ENCODE assay signal across 23 mouse cellular contexts in genomic region chr11:75536255-75537024, GRCm38 (mm10). TPM values are rescaled to one million over a fixed set of nuclear protein-coding genes. Genes with fewer than 3 reads are reported as not detected.
DNase-seq lines count a peak whose midpoint lies in the region; ATAC-seq and TF ChIP-seq lines count a peak whose summit lies in the region.
"Had no signal": no experiment of that assay in that cellular context is flagged by ENCODE, and none has a peak within 500 bp of the region (broad histone marks: within the 10 kb centered on the region; RNA-seq: fewer than 3 reads in every experiment).

No protein-coding gene starts in this region.

- no peak overlapping the region for H3K4me3 ChIP-seq in lung, postnatal 0 days (ENCODE audit: low read depth, low read length)
- H3K4me3 ChIP-seq in embryonic facial prominence, embryonic 10.5 days: no peak overlapping the region
- H3K4me3 ChIP-seq: embryonic facial prominence, embryonic 13.5 days; erythroblast, embryonic 14.5 days; forebrain, embryonic 13.5 days had no signal

- TF ChIP-seq CTCF in lung, postnatal 0 days (IDR thresholded peaks at IDR 0.05): no peak

- H3K9me3 ChIP-seq in lung, postnatal 0 days (ENCODE audit: low read length): no peaks in the 10 kb centered on the region
- H3K9me3 ChIP-seq in embryonic facial prominence, embryonic 10.5 days: no peaks in the 10 kb centered on the region
- H3K9me3 ChIP-seq: embryonic facial prominence, embryonic 13.5 days; forebrain, embryonic 13.5 days had no signal

- H3K27me3 ChIP-seq in lung, postnatal 0 days (replicated peaks; ENCODE audit: insufficient read depth, low read length): no peaks in the 10 kb centered on the region
- peaks cover 12% of the 10 kb centered on the region; the same call in 1 of the 2 replicates for H3K27me3 ChIP-seq in embryonic facial prominence, embryonic 10.5 days (replicated peaks; ENCODE audit: low read depth, poor library complexity, severe bottlenecking)
- H3K27me3 ChIP-seq: forebrain, embryonic 13.5 days had no signal

- peak; percentile 88 for DNase-seq in heart, adult 11 months
- no peak for DNase-seq in heart, postnatal 25 days (ENCODE audit: low spot score)
- DNase-seq in lung, postnatal 0 days (ENCODE audit: low spot score): no peak
- no peak for DNase-seq in lung, postnatal 36 days
- DNase-seq in thymus, postnatal 25 days: peak; percentile 35
- DNase-seq in thymus, adult 18-20 months: no peak
- no peak for DNase-seq in embryonic facial prominence, embryonic 10.5 days (ENCODE audit: low spot score)
- DNase-seq: adrenal gland, adult 8-10 months; heart, postnatal 14 days; kidney, adult 8-10 months; kidney, postnatal 10 days; layer of hippocampus, postnatal 36 days; lung, adult 18-20 months; lung, postnatal 14 days had no signal

- H3K36me3 ChIP-seq in lung, postnatal 0 days (ENCODE audit: insufficient read depth, low read length): no peaks in the 10 kb centered on the region
- H3K36me3 ChIP-seq in embryonic facial prominence, embryonic 10.5 days (replicated peaks): no peaks in the 10 kb centered on the region
- H3K36me3 ChIP-seq: embryonic facial prominence, embryonic 13.5 days had no signal

- no peak for TF ChIP-seq EP300 in lung, postnatal 0 days (IDR thresholded peaks at IDR 0.05)

- H3K9ac ChIP-seq in lung, postnatal 0 days (replicated peaks; ENCODE audit: low read depth): no peak overlapping the region
- H3K9ac ChIP-seq: embryonic facial prominence, embryonic 13.5 days; forebrain, embryonic 13.5 days; hindbrain, embryonic 14.5 days had no signal

- 0 out of 2 replicates have a peak overlapping the region, but pooled peaks have one; percentile 79 for H3K27ac ChIP-seq in lung, postnatal 0 days (ENCODE audit: low read length)
- H3K27ac ChIP-seq in embryonic facial prominence, embryonic 10.5 days (replicated peaks): no peak overlapping the region
- H3K27ac ChIP-seq: embryonic facial prominence, embryonic 13.5 days; forebrain, embryonic 13.5 days had no signal

- intact Hi-C loops in heart, postnatal 25 days (cut with DNase I): no loop called here

- WGBS in lung, postnatal 0 days: 86% methylated on average over 12 of the region's 12 CpGs
- 92% methylated on average over 12 of the region's 12 CpGs for WGBS in embryonic facial prominence, embryonic 10.5 days

- H3K4me1 ChIP-seq in lung, postnatal 0 days (ENCODE audit: insufficient read depth, low read depth, low read length): peaks cover 25% of the 10 kb centered on the region
- H3K4me1 ChIP-seq in embryonic facial prominence, embryonic 10.5 days: peaks cover 52% of the 10 kb centered on the region

- ATAC-seq in lung, postnatal 0 days: no peak
- ATAC-seq: forebrain, embryonic 13.5 days; inflammation-experienced regulatory T-cells, adult 6 months; midbrain, embryonic 16.5 days had no signal

- no peak overlapping the region for H3K4me2 ChIP-seq in lung, postnatal 0 days (replicated peaks; ENCODE audit: low read depth, low read length)
- H3K4me2 ChIP-seq: embryonic facial prominence, embryonic 13.5 days; forebrain, embryonic 13.5 days; heart, embryonic 11.5 days had no signal

RNA-seq across cellular contexts. Expression of gene Slc43a2, which starts 4.9 kb away (rescaled TPM):
- total RNA-seq in heart, postnatal 25 days (2021): 10 to 100 TPM; 14.9 to 18.2 TPM
- 18.2 and 24.0 TPM in 2 replicates for polyA plus RNA-seq in lung, postnatal 0 days (2015; fragmentation: Nextera tagmentation; extraction: Ambion mirVana)
- polyA plus RNA-seq in embryonic facial prominence, embryonic 10.5 days (2016; fragmentation: Nextera tagmentation; extraction: Ambion mirVana): 5.1 and 5.6 TPM in 2 replicates

RNA-seq across cellular contexts. Expression of gene Scarf1, which starts 23.1 kb away (rescaled TPM):
- 10 to 100 TPM in 1 of 2 experiments, 1 to 10 TPM in 1; 8.5 to 12.1 TPM for total RNA-seq in heart, postnatal 25 days (2021)
- 18.5 and 21.2 TPM in 2 replicates for polyA plus RNA-seq in lung, postnatal 0 days (2015; fragmentation: Nextera tagmentation; extraction: Ambion mirVana)
- polyA plus RNA-seq in embryonic facial prominence, embryonic 10.5 days (2016; fragmentation: Nextera tagmentation; extraction: Ambion mirVana): 4.8 and 5.1 TPM in 2 replicates
- total RNA-seq: neutrophil, adult 5-6 weeks had no signal

RNA-seq across cellular contexts. Expression of gene Rilp, which starts 26.5 kb away (rescaled TPM):
- total RNA-seq in heart, postnatal 25 days (2021): 10 to 100 TPM; 47.4 to 47.8 TPM
- 12.4 and 15.7 TPM in 2 replicates for polyA plus RNA-seq in lung, postnatal 0 days (2015; fragmentation: Nextera tagmentation; extraction: Ambion mirVana)
- polyA plus RNA-seq in embryonic facial prominence, embryonic 10.5 days (2016; fragmentation: Nextera tagmentation; extraction: Ambion mirVana): 0.17 and 0.23 TPM in 2 replicates
- total RNA-seq: granulocyte monocyte progenitor cell, adult 5-6 weeks; neutrophil, adult 5-6 weeks had no signal
- polyA plus RNA-seq: embryonic facial prominence, embryonic 13.5 days; inflammation-experienced regulatory T-cells, adult 6 months had no signal

RNA-seq across cellular contexts. Expression of gene Prpf8, which starts 49.8 kb away (rescaled TPM):
- 10 to 100 TPM; 78.7 to 89.4 TPM for total RNA-seq in heart, postnatal 25 days (2021)
- 19.7 and 22.5 TPM in 2 replicates for polyA plus RNA-seq in lung, postnatal 0 days (2015; fragmentation: Nextera tagmentation; extraction: Ambion mirVana)
- polyA plus RNA-seq in embryonic facial prominence, embryonic 10.5 days (2016; fragmentation: Nextera tagmentation; extraction: Ambion mirVana): 74.0 and 76.5 TPM in 2 replicates

RNA-seq across cellular contexts. Expression of gene Pitpna, which starts 51.5 kb away (rescaled TPM):
- 100 to 1,000 TPM; 108 to 115 TPM for total RNA-seq in heart, postnatal 25 days (2021)
- 71.1 and 74.4 TPM in 2 replicates for polyA plus RNA-seq in lung, postnatal 0 days (2015; fragmentation: Nextera tagmentation; extraction: Ambion mirVana)
- polyA plus RNA-seq in embryonic facial prominence, embryonic 10.5 days (2016; fragmentation: Nextera tagmentation; extraction: Ambion mirVana): 61.5 TPM in 2 replicates

Comparison
In these comparisons a context has a peak if more than half of its experiments do, and no peak if none do; other contexts are left out.
1. DNase-seq: peak in heart, adult 11 months (single experiment) and thymus, postnatal 25 days (single experiment); none in heart, postnatal 25 days (single experiment), lung, postnatal 0 days (single experiment), lung, postnatal 36 days (single experiment), thymus, adult 18-20 months (0 of 2) and embryonic facial prominence, embryonic 10.5 days (single experiment).
2. RNA of gene Rilp, which starts 26.5 kb away (polyA plus RNA-seq): 12.4 to 15.7 TPM in lung, postnatal 0 days; 0.17 to 0.23 TPM in embryonic facial prominence, embryonic 10.5 days; every median in the first group is over 10 times any median in the second.